Mouse (Mus musculus): Measurements from ENCODE around the gene Cdyl2.

Cdyl2 gene

DNA sequence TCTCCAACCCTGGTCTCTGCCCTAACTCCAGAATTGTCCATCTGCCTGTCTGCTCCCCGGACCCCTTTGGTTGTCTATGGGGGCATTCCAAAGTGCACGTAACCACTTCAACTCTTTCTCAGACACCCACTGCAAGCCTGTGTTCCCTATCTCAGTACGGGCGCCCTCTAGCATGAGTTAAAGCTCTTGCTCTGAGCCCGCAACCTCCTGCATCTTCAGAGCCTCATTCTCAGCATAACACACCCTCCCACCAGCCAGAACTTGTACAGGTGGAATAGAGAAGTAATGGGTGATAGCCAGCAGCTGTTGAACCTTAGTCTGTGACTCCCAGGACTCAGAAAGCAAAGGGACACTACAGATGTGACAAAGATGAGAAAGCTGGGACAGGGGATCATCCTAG is 196.0 kb downstream of the Cdyl2 start:
- WGBS, result 89% methylated on average over 5 of the region's 5 CpGs

DNA sequence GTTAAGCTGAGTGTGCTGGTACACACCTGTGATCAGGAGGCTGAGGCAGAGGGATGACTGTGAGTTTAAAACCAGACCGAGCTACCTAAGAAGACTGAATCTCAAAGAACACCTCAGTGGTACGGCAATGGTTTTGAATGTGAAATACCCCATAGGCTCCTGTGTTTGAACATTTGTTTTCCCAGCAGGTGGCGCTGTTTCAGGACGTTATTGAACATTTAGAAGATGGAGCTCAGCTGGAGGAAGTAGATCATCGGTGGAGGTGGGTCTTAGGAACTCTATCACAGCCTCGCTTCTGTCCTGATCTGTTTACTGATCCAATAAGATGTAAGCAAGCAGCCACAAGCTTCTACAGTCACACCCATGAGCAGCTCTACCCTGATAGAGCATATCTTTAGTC is 199.7 kb downstream of the Cdyl2 start:
- WGBS, result 82% methylated on average over 6 of the region's 6 CpGs

DNA sequence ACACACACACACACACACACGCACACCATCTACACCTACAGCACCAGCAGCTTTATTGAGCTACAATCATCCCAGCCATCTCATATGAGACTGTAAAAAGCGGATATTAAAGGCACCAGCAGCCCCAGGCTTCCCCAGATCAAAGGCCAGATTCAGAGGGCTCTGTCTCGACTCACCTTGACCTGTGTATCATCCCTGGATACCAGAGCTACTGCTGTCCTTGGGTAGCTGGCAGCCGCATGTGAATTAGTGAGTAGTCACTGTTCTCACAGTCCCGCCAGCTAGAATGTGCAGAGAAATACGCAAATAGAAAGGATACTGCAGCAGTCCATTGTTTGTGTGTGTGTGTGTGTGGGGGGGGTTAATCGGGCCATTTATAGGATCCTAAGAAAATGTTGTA is 204.1 kb downstream of the Cdyl2 start:
- WGBS, result 84% methylated on average over 7 of the region's 7 CpGs

DNA sequence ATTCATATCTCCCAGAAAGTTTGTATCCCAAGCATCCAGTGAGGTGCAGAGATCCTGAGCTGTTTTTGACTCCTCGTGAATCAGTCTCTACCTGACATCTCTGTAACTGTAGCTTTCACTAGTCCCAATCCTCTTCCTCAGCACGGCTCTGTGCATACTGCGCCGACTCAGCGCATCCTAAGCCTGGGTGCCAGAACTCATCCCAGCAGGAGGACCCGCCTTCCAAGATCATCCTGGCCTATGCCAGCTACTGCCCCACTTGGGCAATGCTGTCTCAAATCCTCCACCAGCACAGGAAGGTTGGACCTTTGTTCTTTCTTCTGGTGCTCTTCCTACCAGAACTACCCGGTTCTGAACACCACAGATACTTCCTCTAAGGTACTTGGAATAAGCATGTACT is 207.9 kb downstream of the Cdyl2 start:
- WGBS, result 91% methylated on average over 7 of the region's 7 CpGs

Data from cerebral cortex, adult 2 months (tissue).